Mouse (Mus musculus): ENCODE data around the gene Plin2. TPM values are rescaled to one million over a fixed set of nuclear protein-coding genes. Genes with fewer than 3 reads are reported as not detected.
A peak's percentile ranks its signal among the peaks of the same experiment; 100 is the strongest.
"Not testable (repeated sequence)": the region's sequence is repeated elsewhere in the genome, so short reads cannot be mapped to it uniquely, and the experiment has no call there.

Plin2 gene
- polyA plus RNA-seq, 1 experiment from 2014 or later, result 104 TPM

DNA sequence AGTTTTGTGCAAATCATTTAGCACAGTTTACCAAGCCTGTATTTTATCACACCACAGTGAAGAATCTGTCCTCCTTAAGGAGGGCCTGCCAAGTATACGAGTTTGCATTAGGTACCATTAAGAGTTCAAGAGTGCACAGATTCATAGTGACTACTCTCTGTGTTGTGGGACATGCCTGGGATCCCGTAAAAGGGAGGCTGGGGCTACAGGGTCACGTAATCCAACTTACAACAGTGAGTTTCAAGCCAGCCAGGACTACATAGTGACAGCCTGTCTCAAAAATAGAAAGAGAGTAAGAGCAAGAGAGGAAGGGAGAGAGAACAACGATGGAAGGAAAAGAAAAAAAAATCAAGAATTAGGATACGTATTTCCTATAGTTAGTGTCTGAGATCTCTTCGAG, 14.9 kb upstream of the Plin2 start:
- H3K27me3 ChIP-seq, result no peaks in the 10 kb centered on the region
- ChIA-PET POLR2A (no interaction called here), CTCF (no interaction called here)
- TF ChIP-seq CTCF (IDR thresholded peaks at IDR 0.05), result no peak
- no peak for ATAC-seq
- in situ Hi-C loops (cut with MboI; ENCODE audit: low pct_unique_long_range_greater_than_20kb), result no loop called here
- DNase-seq (ENCODE audit: low read depth, low spot score), result no peak

DNA sequence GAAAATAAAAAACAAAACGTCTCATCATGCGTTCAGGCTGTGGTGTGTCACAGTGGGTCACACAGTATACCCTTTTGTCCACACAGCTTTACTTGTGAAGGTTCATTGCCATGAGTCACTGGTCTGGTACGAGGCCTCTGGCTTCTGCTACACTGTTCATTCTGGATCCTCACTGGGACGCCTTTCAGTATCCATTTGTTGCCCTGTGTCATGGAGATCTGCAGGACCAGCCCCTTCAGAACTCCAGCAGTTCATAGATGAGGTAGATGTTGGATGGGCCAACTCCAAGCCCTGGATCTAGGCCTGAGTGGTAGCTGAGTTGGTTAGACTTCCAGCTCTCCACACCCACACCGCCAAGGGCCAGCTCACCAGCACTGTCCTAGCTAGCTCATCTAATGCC, 13.9 kb upstream of the Plin2 start:
- ChIA-PET CTCF (interaction anchor here (1.0 to 1.4 kb wide), 2 partner anchors 12 to 13 kb away, joined by 3 read pairs; no protein-coding TSS in a partner anchor), POLR2A (no interaction called here)
- in situ Hi-C loops (cut with MboI; ENCODE audit: low pct_unique_long_range_greater_than_20kb), result no loop called here
- ATAC-seq (no peak), DNase-seq (ENCODE audit: low read depth, low spot score) (no peak)
- TF ChIP-seq CTCF (IDR thresholded peaks at IDR 0.05), result no peak
- no peaks in the 10 kb centered on the region for H3K27me3 ChIP-seq

GRCm38 (mm10) chr4:86683280-86683679, 13.4 kb upstream of the Plin2 start:
- CTCF ChIA-PET, result interaction anchor here (1.0 to 1.4 kb wide), 2 partner anchors 12 to 13 kb away, joined by 3 read pairs; no protein-coding TSS in a partner anchor
- DNase-seq (ENCODE audit: low read depth, low spot score) (no peak), ATAC-seq (no peak)
- in situ Hi-C loops (cut with MboI; ENCODE audit: low pct_unique_long_range_greater_than_20kb), result no loop called here
- TF ChIP-seq CTCF (IDR thresholded peaks at IDR 0.05), result no peak
- POLR2A ChIA-PET, result interaction anchor here (0.6 kb wide), 1 partner anchor 12 kb away, joined by 4 read pairs; no protein-coding TSS in a partner anchor
- no peaks in the 10 kb centered on the region for H3K27me3 ChIP-seq

DNA sequence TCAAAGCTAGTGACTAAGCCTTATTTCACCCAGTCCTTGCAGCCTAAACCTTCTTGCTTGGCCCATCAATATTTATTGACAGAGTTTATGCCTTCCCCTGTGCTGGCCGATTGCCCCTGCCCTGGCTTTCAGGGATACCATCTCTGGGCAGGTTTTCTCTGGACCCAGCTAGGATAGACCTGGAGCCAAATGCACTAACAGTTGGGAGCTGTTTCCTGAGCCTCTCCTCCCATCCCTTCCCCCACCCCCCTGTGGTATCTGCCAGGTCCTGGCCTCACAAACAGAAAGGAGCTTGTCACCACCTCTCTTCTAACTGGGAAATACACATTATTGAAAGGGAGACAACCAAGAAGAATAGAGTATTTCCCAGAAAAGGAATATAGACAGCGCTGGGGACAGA, 12.0 kb upstream of the Plin2 start:
- no peak for ATAC-seq
- H3K27me3 ChIP-seq, result no peaks in the 10 kb centered on the region
- no peak for DNase-seq (ENCODE audit: low read depth, low spot score)
- no peak for TF ChIP-seq CTCF (IDR thresholded peaks at IDR 0.05)
- ChIA-PET POLR2A (interaction anchor here (0.6 kb wide), 1 partner anchor 67 kb away, joined by 3 read pairs; no protein-coding TSS in a partner anchor), CTCF (no interaction called here)
- in situ Hi-C loops (cut with MboI; ENCODE audit: low pct_unique_long_range_greater_than_20kb), result no loop called here

DNA sequence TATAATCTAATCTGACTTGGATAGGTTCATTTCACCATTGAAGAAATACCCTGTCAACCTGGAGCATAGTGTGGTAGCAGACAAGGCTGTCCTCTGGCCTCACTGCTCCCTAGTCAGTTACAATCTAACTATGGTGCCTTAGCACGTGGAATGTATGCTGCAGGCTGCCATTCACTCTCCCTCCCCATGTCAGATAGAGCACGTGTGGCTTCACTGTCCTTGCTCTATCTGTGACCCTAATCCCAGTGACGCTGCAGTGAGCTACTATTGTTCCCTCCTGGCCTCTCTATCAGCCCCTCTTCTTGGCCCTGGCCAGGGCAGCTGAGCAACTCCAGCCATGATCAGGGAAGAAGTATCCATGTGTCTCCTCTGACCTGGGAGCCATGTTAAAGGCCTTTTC, 11.6 kb upstream of the Plin2 start:
- no peak for ATAC-seq
- POLR2A ChIA-PET, result interaction anchor here (0.6 kb wide), 1 partner anchor 67 kb away, joined by 3 read pairs; no protein-coding TSS in a partner anchor
- in situ Hi-C loops (cut with MboI; ENCODE audit: low pct_unique_long_range_greater_than_20kb), result no loop called here
- no peak for DNase-seq (ENCODE audit: low read depth, low spot score)
- no peaks in the 10 kb centered on the region for H3K27me3 ChIP-seq
- TF ChIP-seq CTCF (IDR thresholded peaks at IDR 0.05), result no peak
- CTCF ChIA-PET, result interaction anchor here (1.5 kb wide), 1 partner anchor 8 kb away, joined by 3 read pairs; no protein-coding TSS in a partner anchor

- ChIA-PET CTCF (interaction anchor here (1.5 kb wide), 1 partner anchor 10 kb away, joined by 3 read pairs; no protein-coding TSS in a partner anchor), POLR2A (no interaction called here)
- no peak for TF ChIP-seq CTCF (IDR thresholded peaks at IDR 0.05)
- ATAC-seq (no peak), DNase-seq (ENCODE audit: low read depth, low spot score) (no peak)
- H3K27me3 ChIP-seq, result no peaks in the 10 kb centered on the region
- in situ Hi-C loops (cut with MboI; ENCODE audit: low pct_unique_long_range_greater_than_20kb), result no loop called here
Observed at GRCm38 (mm10) chr4:86679686-86680085, 9.8 kb upstream of the Plin2 start.

DNA sequence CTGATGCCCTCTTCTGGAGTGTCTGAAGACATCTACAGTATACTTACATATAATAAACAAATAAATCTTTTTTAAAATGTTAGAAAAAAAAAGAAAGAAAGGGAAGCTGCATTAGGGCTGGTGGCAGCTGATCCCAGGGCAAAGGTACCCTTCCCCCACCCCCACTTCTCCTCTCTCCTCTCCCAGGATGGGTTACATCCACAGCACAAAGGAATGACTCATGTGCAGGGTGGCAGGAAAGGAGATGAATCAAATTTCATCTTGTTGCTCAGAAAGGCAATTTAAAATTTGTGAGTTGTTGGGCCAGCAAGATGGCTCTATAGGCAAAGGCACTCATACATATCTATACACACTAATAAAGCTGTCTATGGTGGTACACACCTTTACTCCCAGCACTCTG, 6.9 kb upstream of the Plin2 start:
- ChIA-PET POLR2A (no interaction called here), CTCF (no interaction called here)
- H3K27me3 ChIP-seq, result no peaks in the 10 kb centered on the region
- ATAC-seq (no peak), DNase-seq (ENCODE audit: low read depth, low spot score) (no peak)
- TF ChIP-seq CTCF (IDR thresholded peaks at IDR 0.05), result no peak
- in situ Hi-C loops (cut with MboI; ENCODE audit: low pct_unique_long_range_greater_than_20kb), result no loop called here

DNA sequence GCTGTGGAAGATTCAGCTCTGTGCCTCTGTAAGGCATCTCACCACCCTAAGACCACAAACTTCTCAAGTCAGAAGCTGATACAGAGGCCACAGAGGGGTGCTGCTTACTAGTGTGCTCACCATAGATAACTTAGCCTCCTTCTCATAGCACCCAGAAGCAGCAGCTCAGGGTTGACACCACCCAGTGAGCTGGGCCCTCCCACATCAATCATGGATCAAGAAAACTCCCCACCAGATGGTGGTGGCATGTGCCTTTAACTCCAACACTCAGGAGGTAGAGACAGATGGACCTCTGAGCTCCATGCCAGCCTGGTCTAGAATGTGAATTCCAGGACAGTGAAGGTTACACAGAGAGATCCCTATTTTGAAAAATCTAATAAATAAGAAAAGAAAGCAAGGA, 4.9 kb upstream of the Plin2 start:
- CTCF ChIA-PET; ATAC-seq; H3K27me3 ChIP-seq; DNase-seq (ENCODE audit: low read depth, low spot score); in situ Hi-C loops (cut with MboI; ENCODE audit: low pct_unique_long_range_greater_than_20kb); POLR2A ChIA-PET: not testable (repeated sequence)

DNA sequence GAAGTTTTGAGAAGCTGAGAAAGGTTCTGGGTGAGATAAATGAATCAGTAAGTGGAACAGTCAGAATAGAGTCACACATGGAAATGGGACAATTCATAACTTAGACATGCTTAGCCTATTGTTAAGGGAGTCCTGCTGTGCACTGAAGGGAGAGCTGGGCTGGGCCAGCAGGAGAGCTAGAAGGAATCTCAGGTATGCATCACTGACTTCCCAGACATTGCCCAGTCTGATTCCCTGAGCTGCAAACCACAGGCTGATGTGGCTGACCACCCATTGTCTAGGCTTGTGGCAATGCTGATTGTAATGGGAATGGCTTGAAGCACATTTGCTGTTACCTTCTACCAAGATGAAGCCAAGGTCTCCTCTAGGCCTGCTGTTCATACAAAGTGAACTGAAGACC, 4.3 kb upstream of the Plin2 start:
- H3K27me3 ChIP-seq; DNase-seq (ENCODE audit: low read depth, low spot score); POLR2A ChIA-PET; CTCF ChIA-PET; in situ Hi-C loops (cut with MboI; ENCODE audit: low pct_unique_long_range_greater_than_20kb): not testable (repeated sequence)
- peak; percentile 78 for ATAC-seq

GRCm38 (mm10) chr4:86672450-86672849, 2.6 kb upstream of the Plin2 start:
- ChIA-PET CTCF (no interaction called here), POLR2A (no interaction called here)
- DNase-seq (ENCODE audit: low read depth, low spot score) (no peak), ATAC-seq (no peak)
- in situ Hi-C loops (cut with MboI; ENCODE audit: low pct_unique_long_range_greater_than_20kb), result no loop called here
- TF ChIP-seq CTCF (IDR thresholded peaks at IDR 0.05), result no peak
- no peaks in the 10 kb centered on the region for H3K27me3 ChIP-seq

DNA sequence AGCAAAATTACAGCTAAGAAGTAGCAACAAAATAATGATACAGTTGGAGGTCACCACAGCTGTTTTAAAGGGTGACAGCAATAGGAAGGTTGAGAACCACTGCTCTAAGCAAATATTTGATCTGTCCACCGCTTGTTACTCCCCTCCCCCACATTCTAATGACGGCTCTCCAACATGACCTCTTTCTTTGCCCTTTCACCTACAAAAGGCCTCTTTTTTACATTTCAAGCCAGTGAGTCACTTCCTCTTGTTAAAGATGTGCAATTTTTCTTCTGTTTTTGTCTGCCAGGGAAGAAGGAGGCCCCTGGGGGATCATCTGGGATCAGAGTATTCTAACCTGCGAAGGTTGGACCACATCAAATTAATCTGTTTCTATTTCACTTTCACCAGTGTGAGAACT, 1.9 kb upstream of the Plin2 start:
- ChIA-PET POLR2A (interaction anchor here (0.6 kb wide), 1 partner anchor 11 kb away, joined by 4 read pairs; no protein-coding TSS in a partner anchor), CTCF (interaction anchor here (1.4 kb wide), 1 partner anchor 14 kb away, joined by 3 read pairs; no protein-coding TSS in a partner anchor)
- in situ Hi-C loops (cut with MboI; ENCODE audit: low pct_unique_long_range_greater_than_20kb), result no loop called here
- no peak for TF ChIP-seq CTCF (IDR thresholded peaks at IDR 0.05)
- DNase-seq (ENCODE audit: low read depth, low spot score) (no peak), ATAC-seq (no peak)
- no peaks in the 10 kb centered on the region for H3K27me3 ChIP-seq

Data from Patski (cell line).